Mouse (Mus musculus): ENCODE results near the gene Inpp5b.

DNA sequence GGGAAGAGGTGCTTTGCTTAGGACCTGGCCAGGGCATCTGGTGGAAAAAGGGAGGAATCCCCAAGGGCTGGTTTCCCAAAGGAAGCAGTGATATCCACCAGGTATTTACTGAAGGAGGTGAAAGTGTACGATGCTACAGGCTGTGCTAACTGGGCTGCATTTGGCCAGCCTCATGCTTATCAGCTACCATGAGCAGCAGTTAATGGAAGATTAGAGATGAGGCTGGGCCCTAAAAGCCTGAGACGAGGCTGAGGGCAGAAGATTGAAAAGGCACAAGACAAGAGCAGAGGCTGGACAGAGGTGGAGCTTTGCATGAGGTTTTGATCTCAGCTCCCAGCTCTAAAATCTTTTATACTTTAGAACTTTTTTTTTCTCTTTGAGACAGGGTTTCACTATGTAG lies 32.8 kb downstream of the Inpp5b start:
- TF ChIP-seq POLR2A (IDR thresholded peaks at IDR 0.05; ENCODE audit: extremely low read depth, insufficient read depth, low read length) (no peak), CTCF (IDR thresholded peaks at IDR 0.05; ENCODE audit: low read depth, low read length) (no peak)
